Mouse (Mus musculus) brain, embryonic 14.5 days (tissue): Measurements from ENCODE around the gene Akap13.

ENCODE experiments used
- CTCF ChIP-seq: fragments of 200-500 bp; IDR thresholded peaks from 2 replicates; pipeline ENCODE4 v1.5.1; 2012; ENCODE audit warnings: inconsistent platforms, mild to moderate bottlenecking, moderate library complexity, borderline replicate concordance; ENCODE audit not compliant: insufficient read depth, insufficient read length; ENCODE audit errors: extremely low read depth
- POLR2A ChIP-seq: fragments of 200-500 bp; IDR thresholded peaks from 2 replicates; pipeline ENCODE4 v1.6.1; 2012; ENCODE audit warnings: mild to moderate bottlenecking, inconsistent platforms, borderline replicate concordance; ENCODE audit not compliant: poor library complexity, insufficient read depth, insufficient read length, severe bottlenecking; ENCODE audit errors: extremely low read depth

DNA sequence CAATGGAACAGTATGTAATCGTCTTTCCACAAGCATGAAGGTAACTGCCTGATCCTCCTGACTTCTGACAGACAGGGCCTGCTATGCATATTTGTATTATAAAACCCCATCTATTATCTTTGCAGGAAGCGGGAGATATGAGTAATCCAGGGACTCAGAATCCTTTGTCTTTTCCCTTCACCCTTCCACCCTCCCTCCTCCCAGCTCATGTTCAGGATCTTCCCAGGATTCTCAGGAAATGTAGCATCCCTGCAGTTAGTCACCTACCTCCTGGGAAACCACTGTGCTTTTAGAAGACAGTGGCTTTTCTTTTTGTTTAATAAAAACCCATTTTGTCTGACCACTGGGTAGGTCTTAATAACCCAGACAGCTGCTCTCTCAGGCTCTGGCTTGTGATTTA, 256.1 kb downstream of the Akap13 start:
- TF ChIP-seq CTCF (no peak), POLR2A (no peak)
